Mouse (Mus musculus) stomach, postnatal 0 days (tissue): ENCODE results near the gene Bst2. TPM values are rescaled to one million over a fixed set of nuclear protein-coding genes. Genes with fewer than 3 reads are reported as not detected.

Experiments used
- ATAC-seq: fragments of 200-750 bp; cut with Nextera tagmentation; 2 replicates; pipeline ENCODE4 v1.8.0; 2017; ENCODE audit not compliant: low FRiP score, low TSS enrichment
- DNase-seq: peaks from one replicate; pipeline ENCODE4 v3.0.0-alpha.2; 2016; ENCODE audit warnings: low spot score
- H3K27ac ChIP-seq: fragments of 300-500 bp; sonication (generic); replicated peaks from 2 replicates; pipeline ENCODE4 v1.5.1; 2014; ENCODE audit warnings: mild to moderate bottlenecking, control low read depth
- H3K27me3 ChIP-seq: fragments of 300-500 bp; sonication (generic); 2 replicates; pipeline ENCODE4 v1.6.1; 2014; ENCODE audit warnings: low read length; ENCODE audit not compliant: control insufficient read depth, insufficient read depth
- H3K36me3 ChIP-seq: fragments of 300-500 bp; sonication (generic); 2 replicates; pipeline ENCODE4 v1.6.1; 2014; ENCODE audit warnings: low read length, mixed read lengths; ENCODE audit not compliant: control insufficient read depth, insufficient read depth
- H3K4me1 ChIP-seq: fragments of 300-500 bp; sonication (generic); replicated peaks from 2 replicates; pipeline ENCODE4 v1.6.1; 2014; ENCODE audit warnings: antibody characterized with exemption; ENCODE audit not compliant: control insufficient read depth, insufficient read depth
- H3K4me2 ChIP-seq: fragments of 300-500 bp; sonication (generic); replicated peaks from 2 replicates; pipeline ENCODE4 v1.6.1; 2014; ENCODE audit warnings: low read depth, mild to moderate bottlenecking, control low read depth, moderate library complexity
- H3K4me3 ChIP-seq: fragments of 300-500 bp; sonication (generic); 2 replicates; pipeline ENCODE4 v1.5.1; 2014; ENCODE audit warnings: low read depth, low read length, control low read depth
- H3K9ac ChIP-seq: fragments of 300-500 bp; sonication (generic); 2 replicates; pipeline ENCODE4 v1.6.1; 2014; ENCODE audit warnings: mild to moderate bottlenecking, low read length, control low read depth, mixed read lengths
- H3K9me3 ChIP-seq: fragments of 300-500 bp; sonication (generic); 2 replicates; pipeline ENCODE4 v1.6.1; 2016; ENCODE audit warnings: low read length; ENCODE audit not compliant: control insufficient read depth
- CTCF ChIP-seq: IDR thresholded peaks from 2 replicates; pipeline ENCODE4 v1.5.1; 2016; ENCODE audit warnings: antibody characterized with exemption, low read depth, mild to moderate bottlenecking, moderate library complexity
- EP300 ChIP-seq: optimal IDR thresholded peaks from 2 replicates; pipeline ENCODE3; 2016; ENCODE audit warnings: antibody characterized with exemption
- WGBS: fragments of 180-500 bp; shearing (Covaris S2); extraction: QIAGEN DNeasy Blood & Tissue Kit; methylation state at CpG from one replicate; pipeline ENCODE4 v1.1.7; 2014; 5-methylcytosine and 5-hydroxymethylcytosine counted together
- polyA plus RNA-seq: library from polyadenylated mRNA; unstranded; fragments of >200 nt; fragmentation: Nextera tagmentation; extraction: Ambion mirVana; gene quantifications from 2 replicates; pipeline ENCODE4 v1.2.1, GENCODE M21; 2015

The Bst2 gene
- polyA plus RNA-seq, 1 experiment from 2014 or later: 34.2 TPM

GRCm38 (mm10) chr8:71484736-71485135 lies 52.5 kb downstream of the Bst2 start:
- no peak for DNase-seq
- Histone ChIP-seq H3K9me3 (no peaks in the 10 kb centered on the region), H3K27ac (no peak overlapping the region), H3K4me2 (peak overlapping the region; percentile 92; the same call in 1 of the 2 replicates), H3K4me1 (peaks cover 9% of the 10 kb centered on the region), H3K27me3 (no peaks in the 10 kb centered on the region), H3K9ac (no peak overlapping the region), H3K4me3 (no peak overlapping the region), H3K36me3 (no peaks in the 10 kb centered on the region)
- no peak for ATAC-seq
- TF ChIP-seq EP300: no peak
- TF ChIP-seq CTCF: no peak
- 94% methylated on average over 19 of the region's 19 CpGs for WGBS

Other genes starting within 250 kb of the Bst2 start
- 97.1 and 107 TPM in 2 replicates for gene Use1, start 170.6 kb downstream of the Bst2 start, polyA plus RNA-seq
- 8.2 and 9.1 TPM in 2 replicates for gene Ocel1, start 166.2 kb downstream of the Bst2 start, polyA plus RNA-seq
- 47.0 and 56.1 TPM in 2 replicates for gene Nr2f6, start 155.5 kb downstream of the Bst2 start, polyA plus RNA-seq
- gene Ushbp1, start 141.7 kb downstream of the Bst2 start, polyA plus RNA-seq: 4.1 and 4.5 TPM in 2 replicates
- 54.7 and 61.7 TPM in 2 replicates for gene Babam1, start 140.6 kb downstream of the Bst2 start, polyA plus RNA-seq
- gene Ankle1, start 131.4 kb downstream of the Bst2 start, polyA plus RNA-seq: 5.0 and 6.4 TPM in 2 replicates
- gene Abhd8, start 73.8 kb downstream of the Bst2 start, polyA plus RNA-seq: 22.1 and 23.5 TPM in 2 replicates
- gene Mrpl34, start 72.5 kb downstream of the Bst2 start, polyA plus RNA-seq: 127 and 137 TPM in 2 replicates
- gene Dda1, start 68.3 kb downstream of the Bst2 start, polyA plus RNA-seq: 72.5 and 74.5 TPM in 2 replicates
- gene Ano8, start 51.5 kb downstream of the Bst2 start, polyA plus RNA-seq: 0.68 and 1.1 TPM in 2 replicates
- 7.2 and 8.2 TPM in 2 replicates for gene Gtpbp3, start 49.4 kb downstream of the Bst2 start, polyA plus RNA-seq
- 56.3 and 60.9 TPM in 2 replicates for gene Plvap, start 25.7 kb downstream of the Bst2 start, polyA plus RNA-seq
- 0.29 and 0.46 TPM in 2 replicates for gene Ccdc194, start 11.7 kb downstream of the Bst2 start, polyA plus RNA-seq
- 103 TPM in 2 replicates for gene Mvb12a, start 5.5 kb upstream of the Bst2 start, polyA plus RNA-seq
- 1.0 and 1.4 TPM in 2 replicates for gene Tmem221, start 21.4 kb upstream of the Bst2 start, polyA plus RNA-seq
- gene Nxnl1, start 29.1 kb upstream of the Bst2 start, polyA plus RNA-seq: 0.04 and 0.05 TPM in 2 replicates
- gene Slc27a1, start 31.4 kb upstream of the Bst2 start, polyA plus RNA-seq: 26.5 and 27.4 TPM in 2 replicates
- 221 and 223 TPM in 2 replicates for gene Pgls, start 54.7 kb upstream of the Bst2 start, polyA plus RNA-seq
- 0.99 and 1.4 TPM in 2 replicates for gene Fam129c, start 60.2 kb upstream of the Bst2 start, polyA plus RNA-seq
- 40.3 and 41.1 TPM in 2 replicates for gene Colgalt1, start 73.5 kb upstream of the Bst2 start, polyA plus RNA-seq
- 0.46 and 0.52 TPM in 2 replicates for gene Unc13a, start 134.3 kb upstream of the Bst2 start, polyA plus RNA-seq
- 4.6 and 5.4 TPM in 2 replicates for gene Jak3, start 138.8 kb upstream of the Bst2 start, polyA plus RNA-seq
- 1.9 and 2.6 TPM in 2 replicates for gene Insl3, start 151.8 kb upstream of the Bst2 start, polyA plus RNA-seq
- 35.9 and 36.9 TPM in 2 replicates for gene B3gnt3, start 164.3 kb upstream of the Bst2 start, polyA plus RNA-seq
- 4.8 and 5.9 TPM in 2 replicates for gene Fcho1, start 188.3 kb upstream of the Bst2 start, polyA plus RNA-seq